Mouse (Mus musculus) bone marrow, adult 2 months (tissue): ENCODE data around the gene Catsper4.

Source experiments
- CTCF ChIP-seq: fragments of 200-500 bp; IDR thresholded peaks from 2 replicates; pipeline ENCODE4 v1.5.1; 2011; ENCODE audit warnings: low read length, control low read depth; ENCODE audit not compliant: control insufficient read depth, insufficient read depth
- POLR2A ChIP-seq: fragments of 200-500 bp; IDR thresholded peaks from 2 replicates; pipeline ENCODE4 v1.6.1; 2011; ENCODE audit warnings: low read depth, mild to moderate bottlenecking, control low read depth, low read length, borderline replicate concordance; ENCODE audit not compliant: control insufficient read depth

GRCm38 (mm10) chr4:134165024-134165423, 62.2 kb downstream of the Catsper4 start:
- no peak for TF ChIP-seq CTCF
- no peak for TF ChIP-seq POLR2A
